Mouse (Mus musculus) thymus, adult 2 months (tissue): ENCODE measurements around the gene Glis3. TPM values are rescaled to one million over a fixed set of nuclear protein-coding genes. Genes with fewer than 3 reads are reported as not detected.

Experiments
- DNase-seq: peaks from one replicate; pipeline ENCODE4 v3.0.0; 2021
- H3K27ac ChIP-seq: fragments of 200-500 bp; 2 replicates; pipeline ENCODE4 v1.5.1; 2012; ENCODE audit warnings: low read length, control low read depth; ENCODE audit not compliant: control insufficient read depth, insufficient read depth
- H3K27me3 ChIP-seq: fragments of 200-500 bp; 2 replicates; pipeline ENCODE4 v1.6.1; 2012; ENCODE audit warnings: mild to moderate bottlenecking, low read length, moderate library complexity, mixed read lengths; ENCODE audit not compliant: control insufficient read depth, insufficient read depth
- H3K36me3 ChIP-seq: fragments of 200-500 bp; 2 replicates; pipeline ENCODE4 v1.6.1; 2012; ENCODE audit warnings: mild to moderate bottlenecking, low read length, moderate library complexity; ENCODE audit not compliant: control insufficient read depth, insufficient read depth
- H3K4me1 ChIP-seq: fragments of 200-500 bp; replicated peaks from 2 replicates; pipeline ENCODE4 v1.6.1; 2012; ENCODE audit warnings: low read length; ENCODE audit not compliant: control insufficient read depth, insufficient read depth
- H3K4me3 ChIP-seq: fragments of 200-500 bp; 2 replicates; pipeline ENCODE4 v1.5.1; 2012; ENCODE audit warnings: mild to moderate bottlenecking, low read length, control low read depth, moderate library complexity; ENCODE audit not compliant: control insufficient read depth, insufficient read depth
- CTCF ChIP-seq: fragments of 200-500 bp; IDR thresholded peaks from 2 replicates; pipeline ENCODE4 v1.5.1; 2012; ENCODE audit warnings: mild to moderate bottlenecking, control low read depth, low read length, moderate library complexity, borderline replicate concordance; ENCODE audit not compliant: control insufficient read depth, poor library complexity, insufficient read depth; ENCODE audit errors: extremely low read depth
- POLR2A ChIP-seq: fragments of 200-500 bp; IDR thresholded peaks from 2 replicates; pipeline ENCODE4 v1.6.1; 2012; ENCODE audit warnings: mild to moderate bottlenecking, low read length, control low read depth, moderate library complexity; ENCODE audit not compliant: control insufficient read depth, poor library complexity, insufficient read depth; ENCODE audit errors: extremely low read depth
- WGBS: fragments of 180-500 bp; shearing (Covaris S2); methylation state at CpG from one replicate; pipeline ENCODE4 v1.1.7; 2018; 5-methylcytosine and 5-hydroxymethylcytosine counted together
- polyA plus RNA-seq: library from polyadenylated mRNA; depleted of rRNA; stranded (reverse); fragments of >200 nt; gene quantifications from 2 replicates; pipeline ENCODE4 v1.2.3, GENCODE M21; 2012

The Glis3 gene
- polyA plus RNA-seq, 1 experiment = 1.8 TPM

DNA sequence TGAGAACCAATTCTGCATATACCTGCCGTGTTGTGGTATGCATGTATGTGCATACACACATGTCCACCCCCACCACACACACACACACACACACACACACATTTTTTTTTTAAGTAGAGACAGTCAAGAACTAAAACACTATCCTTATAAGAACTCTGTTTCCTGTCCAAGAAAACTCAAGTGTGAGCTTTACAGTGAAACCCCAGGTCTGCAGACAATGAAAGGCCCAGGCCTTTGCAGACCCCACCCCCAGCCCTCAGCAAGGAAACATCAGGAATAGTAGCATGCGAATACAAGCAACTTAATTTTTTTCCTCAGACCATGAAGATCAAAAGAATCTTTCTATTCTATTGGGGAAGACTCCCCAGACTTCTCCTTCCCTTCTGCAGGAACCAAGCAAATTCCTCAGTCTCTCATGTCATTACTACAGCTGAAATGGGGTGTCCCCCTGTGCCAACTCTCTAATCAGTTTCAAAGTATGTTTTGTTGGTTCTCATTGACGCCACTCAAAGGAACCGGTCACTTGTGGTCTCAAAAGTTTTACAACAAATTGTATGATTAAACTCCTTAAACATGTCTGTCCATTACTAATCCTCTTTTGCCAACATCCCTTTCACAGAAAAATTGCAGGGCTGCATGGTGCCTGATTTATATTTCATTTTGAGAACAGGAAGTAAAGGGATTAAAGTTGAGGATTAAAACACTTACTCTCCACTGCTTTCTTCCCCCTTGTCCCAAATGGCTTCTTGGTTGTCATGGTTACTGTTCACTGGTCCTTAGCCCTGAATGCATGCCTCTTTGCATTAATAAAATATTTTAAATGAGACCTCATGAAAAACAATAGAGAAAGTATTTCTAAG lies 343.0 kb downstream of the Glis3 start:
- H3K4me3 ChIP-seq = no peak overlapping the region
- no peak overlapping the region for H3K27ac ChIP-seq
- TF ChIP-seq CTCF (no peak), POLR2A (no peak)
- no peak for DNase-seq
- WGBS = 95% methylated on average over 4 of the region's 4 CpGs
- H3K36me3 ChIP-seq = no peaks in the 10 kb centered on the region
- no peaks in the 10 kb centered on the region for H3K27me3 ChIP-seq
- H3K4me1 ChIP-seq = no peaks in the 10 kb centered on the region

DNA sequence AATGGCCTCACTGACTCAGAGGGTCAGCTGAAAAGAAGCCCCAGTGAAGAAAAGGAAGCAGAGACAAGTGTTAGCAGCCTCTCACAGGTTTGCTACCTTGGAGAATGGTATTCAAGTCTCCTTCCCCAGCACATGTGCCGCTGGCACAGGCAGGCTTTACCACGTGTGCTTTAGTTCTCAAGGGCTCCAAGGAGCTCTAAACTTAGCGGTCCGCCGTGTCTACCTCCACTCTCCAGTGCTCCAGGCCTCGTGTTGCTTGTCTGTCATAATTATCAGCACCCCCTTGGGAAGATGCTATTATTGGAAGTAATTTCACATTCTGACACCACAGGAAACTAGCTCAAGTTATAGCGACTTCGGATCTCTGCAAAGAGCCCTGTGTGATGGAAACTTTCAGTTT lies 344.0 kb downstream of the Glis3 start:
- 93% methylated on average over 8 of the region's 8 CpGs for WGBS
- Histone ChIP-seq H3K36me3 (no peaks in the 10 kb centered on the region), H3K27me3 (no peaks in the 10 kb centered on the region), H3K4me1 (no peaks in the 10 kb centered on the region), H3K27ac (no peak overlapping the region), H3K4me3 (no peak overlapping the region)
- no peak for DNase-seq
- TF ChIP-seq POLR2A (no peak), CTCF (no peak)

DNA sequence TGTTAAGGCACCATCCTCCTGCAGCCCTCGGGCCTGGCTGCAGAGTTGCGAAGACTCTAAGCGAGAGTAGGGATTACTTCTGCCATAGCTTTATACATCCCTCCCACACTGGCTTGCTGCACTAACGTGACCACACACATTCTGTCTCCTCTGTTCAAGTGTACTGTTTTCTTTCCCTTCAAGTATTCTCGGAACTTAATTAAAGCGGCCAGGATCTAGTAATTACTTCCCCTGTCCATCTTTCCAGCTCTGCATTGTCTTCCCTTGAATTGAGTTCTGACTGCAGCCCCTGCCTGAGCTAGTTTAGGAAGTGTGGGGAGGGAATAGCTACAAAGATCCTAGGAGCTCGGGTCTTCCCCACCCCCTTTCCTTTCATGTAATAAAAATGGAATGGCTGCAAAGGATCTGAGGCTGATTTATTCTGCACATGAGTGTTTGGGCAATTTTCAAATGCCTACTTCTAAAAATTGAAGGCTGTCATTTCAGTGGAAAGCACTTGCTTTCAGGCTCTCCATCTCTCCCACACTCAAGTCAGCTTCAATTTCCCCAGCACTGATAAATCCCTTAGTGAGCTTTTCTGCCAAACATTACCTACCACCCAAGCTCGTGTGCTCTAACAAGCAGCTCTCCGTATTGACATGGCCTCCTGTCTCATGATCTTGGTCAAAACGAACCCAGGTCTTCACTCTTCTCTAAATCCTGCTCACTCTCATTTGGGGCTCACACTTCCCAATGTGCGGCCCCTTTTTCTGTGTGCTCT lies 346.7 kb downstream of the Glis3 start:
- TF ChIP-seq CTCF (no peak), POLR2A (no peak)
- no peak overlapping the region for H3K4me3 ChIP-seq
- no peak for DNase-seq
- no peak overlapping the region for H3K27ac ChIP-seq
- H3K36me3 ChIP-seq = no peaks in the 10 kb centered on the region
- WGBS = 93% methylated on average over 11 of the region's 11 CpGs
- no peaks in the 10 kb centered on the region for H3K4me1 ChIP-seq
- no peaks in the 10 kb centered on the region for H3K27me3 ChIP-seq

DNA sequence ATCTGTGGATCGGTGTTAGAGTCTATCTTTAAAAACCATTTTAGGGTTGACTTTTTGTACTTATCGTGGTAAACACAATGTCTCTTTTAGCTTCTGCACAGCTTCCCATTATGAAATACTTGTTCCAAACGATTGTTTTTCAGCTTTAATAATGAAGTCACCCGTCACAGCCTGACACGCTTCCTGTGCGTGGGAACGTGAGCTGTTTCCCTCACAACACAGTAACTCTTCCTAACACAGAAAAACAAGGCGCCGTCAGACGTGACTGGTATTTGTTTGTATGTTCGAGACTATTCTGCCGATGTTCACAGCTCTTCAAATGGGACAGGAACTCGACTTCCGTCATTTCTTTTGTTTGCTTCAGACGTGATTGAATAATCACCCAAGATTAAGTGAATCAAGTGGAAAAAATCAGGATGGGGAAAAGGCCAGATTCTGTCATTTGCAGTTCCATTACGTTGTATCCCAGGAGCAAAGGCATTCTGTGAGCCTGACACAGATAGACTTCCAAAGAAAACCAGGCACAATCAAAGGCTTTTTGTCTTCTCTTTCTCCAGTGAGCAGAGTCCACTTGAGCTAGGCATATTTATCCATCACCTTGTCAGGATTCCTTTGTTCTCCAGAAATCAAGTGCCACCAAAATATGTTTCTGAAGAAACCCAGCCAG lies 351.3 kb downstream of the Glis3 start:
- DNase-seq = no peak
- H3K4me3 ChIP-seq = no peak overlapping the region
- no peaks in the 10 kb centered on the region for H3K27me3 ChIP-seq
- H3K27ac ChIP-seq = no peak overlapping the region
- H3K36me3 ChIP-seq = no peaks in the 10 kb centered on the region
- no peaks in the 10 kb centered on the region for H3K4me1 ChIP-seq
- 88% methylated on average over 16 of the region's 16 CpGs for WGBS
- TF ChIP-seq CTCF = no peak
- no peak for TF ChIP-seq POLR2A

DNA sequence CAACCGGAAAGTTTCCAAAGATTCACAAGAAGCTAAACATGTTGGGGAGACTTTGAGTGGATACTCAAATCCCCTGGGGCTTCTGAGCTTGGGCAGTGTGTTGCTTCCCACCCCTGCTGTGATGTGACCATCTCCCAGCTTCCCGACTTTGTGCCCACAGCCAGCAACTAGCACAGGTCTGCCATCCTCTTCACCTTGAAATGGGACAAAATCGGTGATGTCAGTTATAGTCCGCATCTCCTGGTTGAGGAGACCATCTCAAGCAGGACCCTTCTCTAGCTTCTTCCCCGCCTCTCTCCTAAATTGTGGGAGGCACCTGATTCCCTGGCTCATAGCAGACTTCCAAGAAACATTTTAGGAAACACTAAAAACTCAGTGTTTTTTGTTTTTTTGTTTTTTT lies 352.3 kb downstream of the Glis3 start:
- no peak for DNase-seq
- H3K4me1 ChIP-seq = no peaks in the 10 kb centered on the region
- no peaks in the 10 kb centered on the region for H3K36me3 ChIP-seq
- no peak overlapping the region for H3K27ac ChIP-seq
- TF ChIP-seq CTCF (no peak), POLR2A (no peak)
- no peaks in the 10 kb centered on the region for H3K27me3 ChIP-seq
- no peak overlapping the region for H3K4me3 ChIP-seq
- WGBS = 96% methylated on average over 5 of the region's 5 CpGs

DNA sequence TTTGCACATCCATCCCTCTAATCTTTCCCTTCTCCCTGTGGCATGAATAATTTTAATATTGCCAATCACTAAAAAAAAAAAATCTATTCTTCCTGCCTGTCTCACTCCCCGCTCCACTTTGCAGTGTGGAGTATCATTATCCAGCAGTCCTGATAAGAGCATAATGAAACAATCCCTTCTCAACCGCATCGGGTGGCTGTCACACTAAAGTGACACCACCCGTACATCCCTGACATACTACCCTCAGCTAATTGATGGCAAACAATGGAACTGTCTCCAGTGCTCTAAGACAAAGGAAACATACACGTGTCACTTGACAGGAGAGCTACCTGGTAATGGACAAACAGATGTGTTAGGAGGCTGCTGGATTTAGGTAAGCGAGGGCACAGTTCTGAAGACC lies 373.8 kb downstream of the Glis3 start:
- no peaks in the 10 kb centered on the region for H3K36me3 ChIP-seq
- no peaks in the 10 kb centered on the region for H3K27me3 ChIP-seq
- H3K4me3 ChIP-seq = no peak overlapping the region
- no peak for DNase-seq
- 91% methylated on average over 6 of the region's 6 CpGs for WGBS
- no peak overlapping the region for H3K27ac ChIP-seq
- TF ChIP-seq CTCF = no peak
- TF ChIP-seq POLR2A = no peak
- H3K4me1 ChIP-seq = no peaks in the 10 kb centered on the region
